Comparison of ENCODE assay signal across 7 mouse cellular contexts in genomic region chr1:171330216-171330560, GRCm38 (mm10). TPM values are rescaled to one million over a fixed set of nuclear protein-coding genes. Genes with fewer than 3 reads are reported as not detected.
DNase-seq lines count a peak whose midpoint lies in the region; ATAC-seq lines count a peak whose summit lies in the region.

No protein-coding gene starts in this region.

- WGBS in embryonic facial prominence, embryonic 15.5 days: 0% methylated on average over 4 of the region's 4 CpGs
- under 1% methylated on average over 4 of the region's 4 CpGs for WGBS in limb, embryonic 10.5 days
- under 1% methylated on average over 4 of the region's 4 CpGs for WGBS in stomach, embryonic 14.5 days

- no peak for DNase-seq in limb, embryonic 10.5 days (ENCODE audit: low spot score)
- no peak for DNase-seq in layer of hippocampus, adult 9-10 months (ENCODE audit: low spot score)
- no peak for DNase-seq in yolk sac, embryonic 10.5 days (ENCODE audit: low spot score)

- H3K9me3 ChIP-seq in megakaryocyte, embryonic 14.5 days: no peaks in the 10 kb centered on the region
- H3K9me3 ChIP-seq in embryonic facial prominence, embryonic 15.5 days (replicated peaks): no peaks in the 10 kb centered on the region
- no peaks in the 10 kb centered on the region for H3K9me3 ChIP-seq in limb, embryonic 10.5 days (replicated peaks)
- no peaks in the 10 kb centered on the region for H3K9me3 ChIP-seq in stomach, embryonic 14.5 days (ENCODE audit: control insufficient read depth, low read depth, low read length)

- H3K4me2 ChIP-seq in embryonic facial prominence, embryonic 15.5 days (replicated peaks): peak overlapping the region; percentile 72
- H3K4me2 ChIP-seq in stomach, embryonic 14.5 days (replicated peaks; ENCODE audit: low read depth, low read length): peak overlapping the region; percentile 72

- no peak for ATAC-seq in megakaryocyte, adult 5-6 weeks (ENCODE audit: poor library complexity, severe bottlenecking)
- no peak for ATAC-seq in embryonic facial prominence, embryonic 15.5 days (ENCODE audit: insufficient number of reproducible peaks, low FRiP score, low TSS enrichment, low read depth)
- 0 out of 2 replicates have a peak, but pooled peaks have one; percentile 0 for ATAC-seq in stomach, embryonic 14.5 days (ENCODE audit: insufficient number of reproducible peaks, insufficient read depth, low FRiP score, low read depth)

- H3K4me1 ChIP-seq in megakaryocyte, embryonic 14.5 days: peaks cover 70% of the 10 kb centered on the region
- peaks cover 27% of the 10 kb centered on the region for H3K4me1 ChIP-seq in embryonic facial prominence, embryonic 15.5 days
- peaks cover 31% of the 10 kb centered on the region for H3K4me1 ChIP-seq in limb, embryonic 10.5 days
- peaks cover 16% of the 10 kb centered on the region; the same call in 1 of the 2 replicates for H3K4me1 ChIP-seq in stomach, embryonic 14.5 days (ENCODE audit: control insufficient read depth, insufficient read depth, low read length)

- H3K27ac ChIP-seq in embryonic facial prominence, embryonic 15.5 days (replicated peaks): peak overlapping the region; percentile 99
- peak overlapping the region; percentile 99 for H3K27ac ChIP-seq in limb, embryonic 10.5 days
- peak overlapping the region; percentile 99 for H3K27ac ChIP-seq in stomach, embryonic 14.5 days (ENCODE audit: low read length)

- H3K36me3 ChIP-seq in megakaryocyte, embryonic 14.5 days (replicated peaks; ENCODE audit: low read length): peaks cover 50% of the 10 kb centered on the region
- no peaks in the 10 kb centered on the region for H3K36me3 ChIP-seq in embryonic facial prominence, embryonic 15.5 days
- H3K36me3 ChIP-seq in limb, embryonic 10.5 days: peaks cover 36% of the 10 kb centered on the region
- no peaks in the 10 kb centered on the region for H3K36me3 ChIP-seq in stomach, embryonic 14.5 days (ENCODE audit: control insufficient read depth, insufficient read depth, low read length)

- H3K4me3 ChIP-seq in megakaryocyte, embryonic 14.5 days (replicated peaks): peak overlapping the region; percentile 96
- peak overlapping the region; percentile 84 for H3K4me3 ChIP-seq in embryonic facial prominence, embryonic 15.5 days (replicated peaks)
- H3K4me3 ChIP-seq in limb, embryonic 10.5 days: peak overlapping the region; percentile 89
- H3K4me3 ChIP-seq in stomach, embryonic 14.5 days (ENCODE audit: low read depth, low read length): peak overlapping the region; percentile 74

- no peaks in the 10 kb centered on the region for H3K27me3 ChIP-seq in megakaryocyte, embryonic 14.5 days (replicated peaks)
- H3K27me3 ChIP-seq in embryonic facial prominence, embryonic 15.5 days: no peaks in the 10 kb centered on the region
- H3K27me3 ChIP-seq in limb, embryonic 10.5 days (ENCODE audit: low read depth, poor library complexity, severe bottlenecking): no peaks in the 10 kb centered on the region
- no peaks in the 10 kb centered on the region for H3K27me3 ChIP-seq in stomach, embryonic 14.5 days (ENCODE audit: control insufficient read depth, insufficient read depth, low read length)

- H3K9ac ChIP-seq in embryonic facial prominence, embryonic 15.5 days: peak overlapping the region; percentile 96
- peak overlapping the region; percentile 90 for H3K9ac ChIP-seq in stomach, embryonic 14.5 days (replicated peaks; ENCODE audit: low read depth, low read length)

RNA-seq across cellular contexts. Expression of gene Dedd, which starts 1.2 kb away (rescaled TPM):
- polyA plus RNA-seq in megakaryocyte, embryonic 14.5 days (2012; ENCODE audit: insufficient read depth, low replicate concordance): 19.6 and 45.4 TPM in 2 replicates
- total RNA-seq in megakaryocyte, adult 5-6 weeks (2015): 22.4 and 23.6 TPM in 2 replicates
- total RNA-seq in megakaryocyte, adult 5-6 weeks (2017): 12.1 and 13.1 TPM in 2 replicates
- polyA plus RNA-seq in embryonic facial prominence, embryonic 15.5 days (2015; fragmentation: Nextera tagmentation; extraction: Ambion mirVana): 53.2 and 55.1 TPM in 2 replicates
- polyA plus RNA-seq in limb, embryonic 10.5 days (2016; fragmentation: Nextera tagmentation; extraction: Ambion mirVana): 44.3 and 50.5 TPM in 2 replicates
- 48.8 and 54.1 TPM in 2 replicates for polyA plus RNA-seq in stomach, embryonic 14.5 days (2014; fragmentation: Nextera tagmentation; extraction: Ambion mirVana)

RNA-seq across cellular contexts. Expression of gene Nit1, which starts 15.3 kb away (rescaled TPM):
- 3.2 and 6.1 TPM in 2 replicates for polyA plus RNA-seq in megakaryocyte, embryonic 14.5 days (2012; ENCODE audit: insufficient read depth, low replicate concordance)
- total RNA-seq in megakaryocyte, adult 5-6 weeks (2015): 6.5 and 9.7 TPM in 2 replicates
- total RNA-seq in megakaryocyte, adult 5-6 weeks (2017): 37.1 and 39.2 TPM in 2 replicates
- polyA plus RNA-seq in embryonic facial prominence, embryonic 15.5 days (2015; fragmentation: Nextera tagmentation; extraction: Ambion mirVana): 41.7 and 44.7 TPM in 2 replicates
- 32.8 and 36.3 TPM in 2 replicates for polyA plus RNA-seq in limb, embryonic 10.5 days (2016; fragmentation: Nextera tagmentation; extraction: Ambion mirVana)
- 37.1 and 40.8 TPM in 2 replicates for polyA plus RNA-seq in stomach, embryonic 14.5 days (2014; fragmentation: Nextera tagmentation; extraction: Ambion mirVana)

RNA-seq across cellular contexts. Expression of gene Pfdn2, which starts 15.3 kb away (rescaled TPM):
- polyA plus RNA-seq in megakaryocyte, embryonic 14.5 days (2012; ENCODE audit: insufficient read depth, low replicate concordance): 1.3 and 11.9 TPM in 2 replicates
- total RNA-seq in megakaryocyte, adult 5-6 weeks (2015): 26.1 and 38.4 TPM in 2 replicates
- 16.0 and 27.3 TPM in 2 replicates for total RNA-seq in megakaryocyte, adult 5-6 weeks (2017)
- 95.9 and 105 TPM in 2 replicates for polyA plus RNA-seq in embryonic facial prominence, embryonic 15.5 days (2015; fragmentation: Nextera tagmentation; extraction: Ambion mirVana)
- 149 TPM in 2 replicates for polyA plus RNA-seq in limb, embryonic 10.5 days (2016; fragmentation: Nextera tagmentation; extraction: Ambion mirVana)
- polyA plus RNA-seq in stomach, embryonic 14.5 days (2014; fragmentation: Nextera tagmentation; extraction: Ambion mirVana): 44.7 TPM in 2 replicates

RNA-seq across cellular contexts. Expression of gene Klhdc9, which starts 30.4 kb away (rescaled TPM):
- polyA plus RNA-seq in megakaryocyte, embryonic 14.5 days (2012; ENCODE audit: insufficient read depth, low replicate concordance): not detected in 2 replicates
- 0.09 TPM in 1 of 2 replicates, not detected in the other for total RNA-seq in megakaryocyte, adult 5-6 weeks (2015)
- total RNA-seq in megakaryocyte, adult 5-6 weeks (2017): 0.16 and 0.59 TPM in 2 replicates
- 4.5 and 9.1 TPM in 2 replicates for polyA plus RNA-seq in embryonic facial prominence, embryonic 15.5 days (2015; fragmentation: Nextera tagmentation; extraction: Ambion mirVana)
- polyA plus RNA-seq in limb, embryonic 10.5 days (2016; fragmentation: Nextera tagmentation; extraction: Ambion mirVana): 1.6 and 2.4 TPM in 2 replicates
- polyA plus RNA-seq in stomach, embryonic 14.5 days (2014; fragmentation: Nextera tagmentation; extraction: Ambion mirVana): 1.5 and 1.6 TPM in 2 replicates

RNA-seq across cellular contexts. Expression of gene Ufc1, which starts 35.4 kb away (rescaled TPM):
- polyA plus RNA-seq in megakaryocyte, embryonic 14.5 days (2012; ENCODE audit: insufficient read depth, low replicate concordance): 18.6 and 97.6 TPM in 2 replicates
- 95.3 and 105 TPM in 2 replicates for total RNA-seq in megakaryocyte, adult 5-6 weeks (2015)
- 54.6 and 78.6 TPM in 2 replicates for total RNA-seq in megakaryocyte, adult 5-6 weeks (2017)
- 107 and 112 TPM in 2 replicates for polyA plus RNA-seq in embryonic facial prominence, embryonic 15.5 days (2015; fragmentation: Nextera tagmentation; extraction: Ambion mirVana)
- 99.6 and 101 TPM in 2 replicates for polyA plus RNA-seq in limb, embryonic 10.5 days (2016; fragmentation: Nextera tagmentation; extraction: Ambion mirVana)
- polyA plus RNA-seq in stomach, embryonic 14.5 days (2014; fragmentation: Nextera tagmentation; extraction: Ambion mirVana): 118 and 130 TPM in 2 replicates
